Mouse (Mus musculus) C2C12 (cell line): Measurements from ENCODE around the gene Col23a1.

Source experiments
- CEBPB ChIP-seq: IDR thresholded peaks from one replicate; pipeline ENCODE4 v1.6.1; 2011; ENCODE audit warnings: low read depth, mild to moderate bottlenecking, control low read depth, moderate library complexity
- CTCF ChIP-seq: IDR thresholded peaks from one replicate; pipeline ENCODE4 v1.5.1; 2011; ENCODE audit not compliant: control insufficient read depth, insufficient read depth, insufficient read length
- MAX ChIP-seq: IDR thresholded peaks from one replicate; pipeline ENCODE4 v1.6.1; 2011; ENCODE audit warnings: mild to moderate bottlenecking, control low read depth
- MYOG ChIP-seq: IDR thresholded peaks from one replicate; pipeline ENCODE4 v1.6.1; 2011; ENCODE audit not compliant: control insufficient read depth, insufficient read length; ENCODE audit errors: extremely low read depth

GRCm38 (mm10) chr11:51415049-51415688, 125.4 kb downstream of the Col23a1 start:
- TF ChIP-seq MYOG (no peak), CTCF (no peak), MAX (no peak), CEBPB (no peak)
